Mouse (Mus musculus): Measurements from ENCODE around the gene Myo1d.

DNA sequence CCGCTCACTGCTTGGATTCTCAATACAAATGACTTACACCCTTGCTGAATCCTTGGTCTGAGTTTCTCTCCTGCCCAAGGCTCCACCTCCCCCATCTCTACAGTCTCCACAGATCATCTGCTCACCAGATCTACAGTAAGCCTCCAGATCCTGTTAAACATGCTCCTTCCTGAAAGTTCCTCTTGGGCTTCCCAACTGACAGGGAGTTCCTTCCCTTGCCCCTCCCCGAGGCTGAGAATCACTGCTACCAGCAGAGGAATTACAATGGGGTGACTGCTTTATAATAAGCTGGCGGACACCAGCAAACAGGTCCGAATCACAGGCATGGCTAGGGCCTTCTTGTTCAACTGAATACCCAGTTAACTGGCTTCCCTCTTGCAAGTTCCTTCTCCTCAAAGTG is 256.4 kb downstream of the Myo1d start:
- TF ChIP-seq POLR2A (IDR thresholded peaks at IDR 0.05; ENCODE audit: extremely low read depth, insufficient read depth, low read length), result no peak
- TF ChIP-seq CTCF (IDR thresholded peaks at IDR 0.05; ENCODE audit: extremely low read depth, insufficient read depth, low read length), result no peak
